Mouse (Mus musculus) hindbrain, postnatal 0 days (tissue): Measurements from ENCODE around the gene Sh3bgrl2. TPM values are rescaled to one million over a fixed set of nuclear protein-coding genes. Genes with fewer than 3 reads are reported as not detected.

Source experiments
- ATAC-seq: fragments of 200-750 bp; cut with Nextera tagmentation; 2 replicates; pipeline ENCODE4 v1.8.0; 2017; ENCODE audit warnings: mild to moderate bottlenecking, moderate TSS enrichment, moderate library complexity
- DNase-seq: peaks from one replicate; pipeline ENCODE4 v3.0.0-alpha.2; 2015; ENCODE audit warnings: low spot score
- H3K27ac ChIP-seq: fragments of 300-500 bp; sonication (generic); 2 replicates; pipeline ENCODE4 v1.5.1; 2014; ENCODE audit warnings: mild to moderate bottlenecking
- H3K27me3 ChIP-seq: fragments of 300-500 bp; sonication (generic); 2 replicates; pipeline ENCODE4 v1.6.1; 2014; ENCODE audit warnings: low read length, mixed read lengths; ENCODE audit not compliant: insufficient read depth
- H3K36me3 ChIP-seq: fragments of 300-500 bp; sonication (generic); 2 replicates; pipeline ENCODE4 v1.6.1; 2014; ENCODE audit warnings: low read length, mixed read lengths; ENCODE audit not compliant: insufficient read depth
- H3K4me1 ChIP-seq: fragments of 300-500 bp; sonication (generic); 2 replicates; pipeline ENCODE4 v1.6.1; 2014; ENCODE audit warnings: antibody characterized with exemption, low read length, mixed read lengths; ENCODE audit not compliant: insufficient read depth
- H3K4me2 ChIP-seq: fragments of 300-500 bp; sonication (generic); 2 replicates; pipeline ENCODE4 v1.6.1; 2014; ENCODE audit warnings: low read depth, mild to moderate bottlenecking, low read length, moderate library complexity, mixed read lengths
- H3K4me3 ChIP-seq: fragments of 300-500 bp; sonication (generic); 2 replicates; pipeline ENCODE4 v1.5.1; 2014; ENCODE audit warnings: low read length
- H3K9ac ChIP-seq: fragments of 300-500 bp; sonication (generic); replicated peaks from 2 replicates; pipeline ENCODE4 v1.6.1; 2014; ENCODE audit warnings: mild to moderate bottlenecking, low read length, moderate library complexity, mixed read lengths
- H3K9me3 ChIP-seq: fragments of 300-500 bp; sonication (generic); 2 replicates; pipeline ENCODE4 v1.6.1; 2016; ENCODE audit warnings: low read length, mixed read lengths
- CTCF ChIP-seq: IDR thresholded peaks from 2 replicates; pipeline ENCODE4 v1.5.1; 2016; ENCODE audit warnings: antibody characterized with exemption, control low read depth, low read depth
- WGBS: fragments of 180-500 bp; shearing (Covaris S2); extraction: QIAGEN DNeasy Blood & Tissue Kit; methylation state at CpG from one replicate; pipeline ENCODE4 v1.1.7; 2014; 5-methylcytosine and 5-hydroxymethylcytosine counted together
- polyA plus RNA-seq: library from polyadenylated mRNA; unstranded; fragments of >200 nt; fragmentation: Nextera tagmentation; extraction: Ambion mirVana; gene quantifications from 2 replicates; pipeline ENCODE4 v1.2.1, GENCODE M21; 2015
- total RNA-seq: library from RNA; depleted of rRNA; stranded (reverse); fragments of >200 nt; gene quantifications from 2 replicates; pipeline ENCODE4 v1.2.3, GENCODE M21; 2014; rRNA removed

Sh3bgrl2 gene
- total and polyA plus RNA-seq, 2 experiments from 2014 or later, result 7.1 to 11.9 TPM

DNA sequence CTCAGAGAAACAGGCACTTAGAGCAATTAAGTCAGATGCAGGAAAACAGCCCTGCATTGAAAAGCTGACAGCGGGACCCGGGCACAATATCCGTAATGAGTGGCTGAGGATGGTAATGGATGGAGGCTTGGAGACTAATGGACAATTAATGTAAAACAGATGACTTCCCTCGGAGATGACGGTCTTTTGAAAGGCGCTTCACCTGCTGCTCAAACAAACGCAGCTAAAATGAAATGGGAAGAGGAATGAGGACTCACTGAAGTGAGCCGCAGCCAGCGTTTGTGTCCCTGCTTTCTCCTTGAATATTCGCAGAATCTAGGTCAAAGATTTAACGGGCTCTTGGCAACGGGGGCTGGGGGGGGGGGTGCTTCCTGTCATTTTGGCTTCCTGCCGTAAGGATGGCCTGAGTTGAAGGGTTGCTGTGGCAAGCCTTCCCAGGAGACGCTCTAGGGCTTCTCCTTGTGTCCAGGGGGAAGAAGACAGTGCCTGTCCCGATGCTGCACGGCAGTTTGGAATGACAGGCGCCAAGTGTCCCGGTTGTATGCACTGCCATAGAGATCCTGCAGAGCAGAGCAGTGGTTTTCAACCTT lies 138.5 kb downstream of the Sh3bgrl2 start:
- peak; percentile 77 for DNase-seq
- peak overlapping the region; percentile 74 for H3K27ac ChIP-seq
- H3K4me1 ChIP-seq, result no peaks in the 10 kb centered on the region
- no peak for TF ChIP-seq CTCF
- peak; percentile 68 for ATAC-seq
- peak overlapping the region; percentile 52 for H3K4me2 ChIP-seq
- 6% methylated on average over 18 of the region's 18 CpGs for WGBS
- H3K9ac ChIP-seq, result peak overlapping the region; percentile 18
- H3K9me3 ChIP-seq, result no peaks in the 10 kb centered on the region
- H3K27me3 ChIP-seq, result no peaks in the 10 kb centered on the region
- H3K4me3 ChIP-seq, result peak overlapping the region; percentile 26
- no peaks in the 10 kb centered on the region for H3K36me3 ChIP-seq

- 33% methylated on average over 3 of the region's 3 CpGs for WGBS
- Histone ChIP-seq H3K4me1 (no peaks in the 10 kb centered on the region), H3K9me3 (no peaks in the 10 kb centered on the region), H3K9ac (no peak overlapping the region), H3K27me3 (no peaks in the 10 kb centered on the region), H3K36me3 (no peaks in the 10 kb centered on the region), H3K4me2 (no peak overlapping the region), H3K4me3 (no peak overlapping the region), H3K27ac (peak overlapping the region; percentile 48; the same call in 1 of the 2 replicates)
- ATAC-seq (no peak), DNase-seq (peak; percentile 28)
- TF ChIP-seq CTCF, result no peak
Measured at GRCm38 (mm10) chr9:83687904-83688303, 139.8 kb downstream of the Sh3bgrl2 start.

Other genes starting within 250 kb of the Sh3bgrl2 start
- 6.5 and 12.7 TPM in 2 replicates for gene Lca5, start 107.2 kb upstream of the Sh3bgrl2 start, total RNA-seq
- 12.7 and 13.5 TPM in 2 replicates for gene Lca5, start 107.2 kb upstream of the Sh3bgrl2 start, polyA plus RNA-seq